Mouse (Mus musculus) B cell, adult (primary cell): ENCODE data around the gene 3300002I08Rik. TPM values are rescaled to one million over a fixed set of nuclear protein-coding genes. Genes with fewer than 3 reads are reported as not detected.

Experiments
- total RNA-seq: library from RNA; stranded (reverse); gene quantifications from 4 replicates; pipeline ENCODE4 v1.2.4, GENCODE M21; 2023; ENCODE audit not compliant: inconsistent age

The 3300002I08Rik gene
- total RNA-seq: 4.8 to 6.1 TPM (median 5.6 TPM) in 4 replicates

DNA sequence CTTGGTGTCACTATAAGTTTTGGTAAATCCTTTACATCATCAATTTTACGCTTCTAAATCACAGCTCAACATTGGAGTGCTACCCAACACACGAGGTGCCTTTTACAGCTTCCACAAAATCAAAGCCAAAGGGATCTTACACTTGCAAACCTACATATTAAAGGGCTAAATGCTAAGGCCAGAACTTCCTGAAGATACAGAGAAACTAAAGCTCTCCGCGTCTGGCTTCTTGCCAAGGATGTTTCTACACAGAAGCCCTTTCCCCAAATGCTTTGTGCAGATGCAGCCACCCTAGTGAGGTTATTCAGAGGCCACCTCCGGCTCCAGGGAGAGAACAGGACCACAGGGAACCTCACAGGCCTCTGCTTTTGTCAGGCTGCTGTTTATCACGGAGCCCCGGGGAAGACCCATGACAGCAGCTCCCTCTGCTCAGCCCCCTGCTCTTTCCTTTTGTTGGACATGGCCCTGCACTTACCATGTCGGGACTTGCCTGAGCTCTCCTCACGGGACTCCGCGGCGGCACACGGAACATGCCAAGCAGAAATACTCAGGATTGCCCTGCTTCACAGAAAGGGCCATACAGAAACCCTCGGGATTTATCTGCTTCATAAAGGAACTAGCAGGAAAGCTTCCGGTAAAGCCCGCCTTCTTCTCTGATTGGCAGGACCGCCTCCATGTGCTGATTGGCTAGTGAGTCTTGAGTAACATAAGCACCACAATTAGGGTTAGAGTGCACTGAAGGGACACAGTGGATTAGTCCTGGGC is at the start of gene 3300002I08Rik:
Gene 3300002I08Rik, minus strand, starts transcription at position 653 of the 765 bp plus-strand sequence.

DNA sequence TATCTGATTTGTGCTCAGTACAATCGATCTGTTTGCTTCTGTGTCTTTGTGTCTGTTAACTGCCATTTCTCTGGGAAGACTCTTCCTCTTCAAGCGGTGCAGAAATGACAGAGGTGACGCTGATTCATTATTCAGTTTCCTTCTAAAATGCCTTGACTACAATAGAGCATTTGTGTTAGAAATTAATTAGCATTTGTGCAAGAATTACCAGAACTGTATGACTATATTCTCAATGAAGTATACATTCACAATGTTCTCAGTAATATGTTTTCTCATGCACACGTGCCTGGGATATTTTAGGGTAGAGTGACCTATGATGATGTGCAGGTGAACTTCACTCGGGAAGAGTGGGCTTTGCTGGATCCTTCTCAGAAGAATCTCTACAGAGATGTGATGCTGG is 39.2 kb downstream of the 3300002I08Rik start, which contains the start of gene Gm10130:
Gene Gm10130, plus strand, starts transcription at position 301 of the 400 bp plus-strand sequence.

Other genes with a start within 250 kb of the 3300002I08Rik start
- 10.4 to 13.3 TPM (median 11.1 TPM) in 4 replicates for gene Zfp120, start 226.1 kb downstream of the 3300002I08Rik start, total RNA-seq
- gene Gm10770, start 183.1 kb downstream of the 3300002I08Rik start, total RNA-seq: not detected in 4 replicates
- gene Gm14139, start 181.0 kb downstream of the 3300002I08Rik start, total RNA-seq: 0.45 to 1.2 TPM (median 0.48 TPM) in 3 of 4 replicates, not detected in the other
- 3.7 to 5.9 TPM (median 4.2 TPM) in 4 replicates for gene Zfp937, start 144.7 kb downstream of the 3300002I08Rik start, total RNA-seq
- gene Gm21994, start 107.2 kb downstream of the 3300002I08Rik start, total RNA-seq: 10.6 to 16.2 TPM (median 13.1 TPM) in 4 replicates
- gene Gm14124, start 105.2 kb downstream of the 3300002I08Rik start, total RNA-seq: 0.35 to 0.77 TPM (median 0.42 TPM) in 3 of 4 replicates, not detected in the other
- 5.0 to 10.0 TPM (median 7.5 TPM) in 4 replicates for gene Gm10130, start 39.1 kb downstream of the 3300002I08Rik start, total RNA-seq
- 2.9 to 4.1 TPM (median 3.8 TPM) in 4 replicates for gene Zfp442, start 88.7 kb upstream of the 3300002I08Rik start, total RNA-seq
- 1.2 to 1.6 TPM (median 1.4 TPM) in 4 replicates for gene Zfp345, start 122.3 kb upstream of the 3300002I08Rik start, total RNA-seq
- not detected in 4 replicates for gene Cst7, start 207.7 kb upstream of the 3300002I08Rik start, total RNA-seq
- gene Apmap, start 245.8 kb upstream of the 3300002I08Rik start, total RNA-seq: 20.7 to 26.7 TPM (median 23.1 TPM) in 4 replicates